Mouse (Mus musculus) heart, adult 2 months (tissue): ENCODE measurements around the gene Cbx3. TPM values are rescaled to one million over a fixed set of nuclear protein-coding genes. Genes with fewer than 3 reads are reported as not detected.

Experiments used
- DNase-seq, 2 experiments: peaks; one replicate each; pipeline ENCODE4 v3.0.0; 2021
- H3K27ac ChIP-seq: fragments of 200-600 bp; 2 replicates; pipeline ENCODE4 v1.8.1; 2022
- H3K27me3 ChIP-seq: fragments of 200-500 bp; 2 replicates; pipeline ENCODE4 v1.6.1; 2012; ENCODE audit warnings: mild to moderate bottlenecking, low read length, inconsistent platforms, mixed read lengths; ENCODE audit not compliant: control insufficient read depth, insufficient read depth
- H3K36me3 ChIP-seq: fragments of 200-500 bp; 2 replicates; pipeline ENCODE4 v1.6.1; 2012; ENCODE audit warnings: low read length, inconsistent platforms; ENCODE audit not compliant: control insufficient read depth, insufficient read depth
- H3K4me1 ChIP-seq: fragments of 200-500 bp; 2 replicates; pipeline ENCODE4 v1.6.1; 2011; ENCODE audit warnings: low read length; ENCODE audit not compliant: control insufficient read depth, insufficient read depth
- H3K4me3 ChIP-seq: fragments of 200-600 bp; 2 replicates; pipeline ENCODE4 v1.8.1; 2022
- H3K79me2 ChIP-seq: fragments of 200-500 bp; replicated peaks from 2 replicates; pipeline ENCODE4 v1.6.1; 2012; ENCODE audit warnings: mild to moderate bottlenecking, inconsistent platforms, low read length, moderate library complexity, mixed read lengths; ENCODE audit not compliant: control insufficient read depth, insufficient read depth
- H3K9ac ChIP-seq: fragments of 200-500 bp; 2 replicates; pipeline ENCODE4 v1.6.1; 2012; ENCODE audit warnings: low read depth, mild to moderate bottlenecking, control low read depth, inconsistent platforms, low read length, mixed read lengths
- CTCF ChIP-seq: fragments of 200-600 bp; IDR thresholded peaks from 2 replicates; pipeline ENCODE4 v1.8.1; 2022; ENCODE audit warnings: antibody characterized with exemption, mild to moderate bottlenecking, moderate library complexity
- EP300 ChIP-seq: fragments of 200-500 bp; IDR thresholded peaks from 2 replicates; pipeline ENCODE4 v1.6.1; 2011; ENCODE audit warnings: low read depth, low read length, control low read depth; ENCODE audit not compliant: insufficient read depth
- POLR2A ChIP-seq: fragments of 200-500 bp; IDR thresholded peaks from 2 replicates; pipeline ENCODE4 v1.6.1; 2011; ENCODE audit warnings: mild to moderate bottlenecking, low read depth, low read length, control low read depth; ENCODE audit not compliant: insufficient read depth
- WGBS: fragments of 180-500 bp; shearing (Covaris S2); methylation state at CpG from one replicate; pipeline ENCODE4 v1.1.7; 2018; 5-methylcytosine and 5-hydroxymethylcytosine counted together
- intact Hi-C: fragments of 180-260 bp; cut with DNase I; formaldehyde crosslinking; loops from one replicate; pipeline ENCODE4 v1.15.1; 2025
- long read RNA-seq: library from polyadenylated mRNA; stranded (forward); transcript quantifications from one replicate; pipeline ENCODE4 v2.0.0, GENCODE M21; 2021
- polyA plus RNA-seq: library from polyadenylated mRNA; depleted of rRNA; stranded (reverse); fragments of >200 nt; gene quantifications from 2 replicates; pipeline ENCODE4 v1.2.3, GENCODE M21; 2012; rRNA removed
- total RNA-seq, 2 experiments: library from RNA; stranded (reverse); gene quantifications; 2 replicates each; pipeline ENCODE4 v1.2.3; 2021

Gene Cbx3
- total RNA-seq (10 to 100 TPM; 58.7 to 63.9 TPM), polyA plus RNA-seq (7.6 and 15.7 TPM in 2 replicates)
- long read RNA-seq, transcript Cbx3-201 (6 exons, 1,889 nt) = major isoform, 57 of 66 reads
- long read RNA-seq, partial matches to known transcripts = 0 of 66 reads
- long read RNA-seq, other reads (novel, unspliced or antisense) = 8 of 66 reads

DNA sequence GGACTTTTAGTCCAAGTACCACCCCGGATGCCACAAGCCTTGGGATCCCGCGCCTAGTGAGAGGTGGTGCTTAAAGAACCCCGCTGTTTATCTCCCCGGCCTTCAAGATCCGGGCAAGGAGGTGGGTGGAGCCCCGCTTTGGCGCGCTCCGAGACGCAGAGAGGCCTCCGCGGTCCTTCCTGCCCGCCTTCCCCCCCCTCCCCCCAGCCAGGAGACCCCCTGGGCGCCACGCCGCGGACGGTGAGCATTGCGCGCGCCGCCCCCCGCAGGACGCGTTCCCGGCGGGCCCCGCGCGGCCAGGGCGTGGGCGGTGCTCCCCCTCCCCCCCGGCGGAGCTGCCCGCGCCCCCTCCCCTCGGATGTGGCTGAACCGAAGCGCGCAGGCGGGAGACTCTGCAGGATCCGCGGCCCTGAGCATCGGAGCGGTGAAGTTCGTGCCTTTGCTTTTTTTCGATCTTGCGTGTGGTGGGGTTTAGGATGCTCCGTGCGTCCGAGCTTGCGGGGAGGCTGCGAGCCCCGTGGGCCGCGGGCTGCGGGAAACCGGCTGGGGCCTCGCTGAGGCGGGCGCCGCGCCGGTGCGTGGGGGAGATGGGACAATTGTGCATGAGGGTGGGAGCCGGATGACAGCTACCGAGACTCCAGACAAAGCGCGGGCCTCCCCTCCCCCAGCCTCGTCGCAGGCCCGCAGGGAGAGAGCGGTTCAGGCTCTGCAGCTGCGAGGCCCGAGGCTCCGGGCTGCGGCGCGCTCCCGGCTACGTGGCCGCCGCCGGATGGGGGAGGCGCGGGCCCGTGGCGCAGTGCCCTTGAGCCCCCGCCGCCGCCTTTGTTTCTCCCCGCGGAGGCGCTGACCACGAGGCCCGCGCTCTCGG, at the start of gene Cbx3:
Gene Cbx3 (plus strand): TSS at position 50 of the 868 bp plus-strand sequence.
- peak within 1 kb of the TSS; percentile 71 for H3K4me3 ChIP-seq
- H3K27ac ChIP-seq = peak within 1 kb of the TSS; percentile 99
- no peaks in the 10 kb centered on the region for H3K27me3 ChIP-seq
- peak within 1 kb of the TSS; percentile 99 for H3K9ac ChIP-seq
- DNase-seq = peak; percentile 88
- H3K79me2 ChIP-seq = peaks cover 4% of the 10 kb centered on the region
- 1% methylated on average over 93 of the region's 99 CpGs for WGBS
- peaks cover 6% of the 10 kb centered on the region for H3K4me1 ChIP-seq
- H3K36me3 ChIP-seq = peaks cover 37% of the 10 kb centered on the region
- TF ChIP-seq POLR2A = peak; percentile 21; the same call in 1 of the 2 replicates
- TF ChIP-seq EP300 = no peak
- intact Hi-C loops = loop anchor here (5.0 kb wide), 1 partner anchor 37 kb away; no protein-coding TSS in a partner anchor

DNA sequence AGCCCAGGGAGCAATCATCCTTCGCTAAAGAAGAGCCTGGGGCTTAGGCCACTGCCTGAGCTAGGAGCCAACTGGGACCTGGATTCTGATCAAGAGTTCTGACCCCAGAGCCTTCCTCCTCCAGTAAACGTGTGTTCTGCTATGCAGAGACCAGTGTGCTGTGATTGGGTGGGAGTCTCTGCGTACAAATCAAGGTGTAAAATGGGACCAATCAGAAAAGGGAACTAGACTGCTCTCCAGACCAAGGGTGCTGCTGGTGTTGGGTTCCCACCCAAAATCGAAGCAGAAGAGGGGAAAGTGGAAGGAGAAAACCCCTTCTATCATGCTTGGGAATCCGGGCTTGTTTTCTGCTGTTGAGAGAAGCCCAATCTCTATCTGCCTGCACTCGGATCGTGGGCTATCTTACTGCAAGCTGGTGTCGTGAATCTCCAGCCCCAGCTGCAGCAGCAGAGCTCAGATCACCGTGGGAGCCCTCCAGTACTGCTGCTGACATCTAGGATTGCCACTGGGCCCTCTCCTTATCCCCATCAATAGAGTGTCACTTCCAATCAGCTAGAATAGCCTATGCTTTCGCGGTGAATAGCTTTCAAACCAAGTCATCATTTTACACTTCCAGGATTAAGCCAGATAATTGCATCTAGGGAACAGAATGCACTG, 46.6 kb upstream of the Cbx3 start:
- TF ChIP-seq EP300 = no peak
- TF ChIP-seq CTCF = no peak
- TF ChIP-seq POLR2A = no peak
- WGBS = 52% methylated on average over 11 of the region's 11 CpGs
- no peaks in the 10 kb centered on the region for H3K36me3 ChIP-seq
- H3K4me3 ChIP-seq = no peak overlapping the region
- H3K9ac ChIP-seq = no peak overlapping the region
- intact Hi-C loops = no loop called here
- no peak for DNase-seq
- no peaks in the 10 kb centered on the region for H3K79me2 ChIP-seq
- no peaks in the 10 kb centered on the region for H3K27me3 ChIP-seq
- no peaks in the 10 kb centered on the region for H3K4me1 ChIP-seq
- no peak overlapping the region for H3K27ac ChIP-seq

DNA sequence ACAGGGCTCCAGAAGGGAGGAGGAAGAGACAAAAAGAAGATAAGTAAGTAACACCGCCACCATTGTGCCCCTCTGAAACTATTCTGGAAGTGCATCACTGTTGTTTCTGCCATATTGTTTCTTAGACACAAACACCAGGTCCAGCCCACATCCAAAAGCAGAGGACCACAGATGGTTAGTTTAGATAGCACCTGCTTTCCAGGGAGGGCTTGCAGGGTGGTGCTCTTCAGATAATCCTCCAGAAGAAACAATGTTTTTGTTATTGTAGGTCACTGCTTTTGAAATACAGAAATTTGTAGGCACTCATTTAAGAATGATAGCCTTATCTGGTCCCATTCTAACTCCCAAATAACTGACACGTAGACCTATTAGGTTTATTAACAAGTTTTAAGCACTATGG, 45.6 kb upstream of the Cbx3 start:
- Histone ChIP-seq H3K4me3 (no peak overlapping the region), H3K4me1 (no peaks in the 10 kb centered on the region), H3K36me3 (no peaks in the 10 kb centered on the region), H3K27me3 (no peaks in the 10 kb centered on the region), H3K27ac (no peak overlapping the region), H3K9ac (no peak overlapping the region), H3K79me2 (no peaks in the 10 kb centered on the region)
- no peak for DNase-seq
- 72% methylated on average over 2 of the region's 2 CpGs for WGBS
- TF ChIP-seq CTCF = no peak
- TF ChIP-seq POLR2A = no peak
- intact Hi-C loops = no loop called here

GRCm38 (mm10) chr6:51432535-51433397, 37.4 kb upstream of the Cbx3 start, which contains the start of gene Nfe2l3:
TSS of gene Nfe2l3 (plus strand) at chr6:51432670.
- Histone ChIP-seq H3K4me3 (peak within 1 kb of the TSS; percentile 47), H3K79me2 (no peaks in the 10 kb centered on the region), H3K27ac (no peak within 1 kb of the TSS), H3K4me1 (0 out of 2 replicates have a peak, but pooled peaks cover 1% of the 10 kb centered on the region), H3K36me3 (no peaks in the 10 kb centered on the region), H3K27me3 (peaks cover 6% of the 10 kb centered on the region), H3K9ac (peak within 1 kb of the TSS; percentile 22; the same call in 1 of the 2 replicates)
- intact Hi-C loops = no loop called here
- peak; percentile 38 to 51 for DNase-seq
- WGBS = 2% methylated on average over 74 of the region's 74 CpGs
- TF ChIP-seq EP300 = no peak
- no peak for TF ChIP-seq POLR2A
- TF ChIP-seq CTCF = no peak

DNA sequence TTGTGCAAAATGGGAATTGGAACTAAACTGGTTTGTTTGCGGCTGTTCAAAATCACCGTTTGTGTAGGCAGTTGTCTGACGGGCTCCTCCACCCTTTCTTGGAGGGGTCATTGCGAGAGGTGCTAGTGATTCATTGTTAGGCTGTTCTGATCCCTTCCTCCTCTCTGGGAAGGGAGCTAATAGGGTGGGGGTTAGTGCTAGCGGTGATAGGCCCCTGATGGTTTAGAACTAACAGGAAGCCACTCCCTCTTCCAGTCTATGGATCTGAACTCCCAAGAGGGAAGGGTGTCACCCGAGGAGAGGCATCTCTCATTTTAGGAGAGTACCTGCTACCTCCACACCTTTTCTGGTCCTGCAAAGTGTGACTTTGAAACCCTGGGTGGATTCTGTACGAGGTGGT, 35.9 kb upstream of the Cbx3 start:
- Histone ChIP-seq H3K27ac (no peak overlapping the region), H3K79me2 (no peaks in the 10 kb centered on the region), H3K4me1 (0 out of 2 replicates have a peak, but pooled peaks cover 3% of the 10 kb centered on the region), H3K9ac (no peak overlapping the region), H3K36me3 (no peaks in the 10 kb centered on the region), H3K27me3 (peaks cover 6% of the 10 kb centered on the region), H3K4me3 (no peak overlapping the region)
- no peak for DNase-seq
- intact Hi-C loops = no loop called here
- WGBS = 50% methylated on average over 7 of the region's 7 CpGs
- TF ChIP-seq POLR2A (no peak), EP300 (no peak), CTCF (no peak)
